20 mouse cellular contexts compared by ENCODE assay signal in the genomic region with DNA sequence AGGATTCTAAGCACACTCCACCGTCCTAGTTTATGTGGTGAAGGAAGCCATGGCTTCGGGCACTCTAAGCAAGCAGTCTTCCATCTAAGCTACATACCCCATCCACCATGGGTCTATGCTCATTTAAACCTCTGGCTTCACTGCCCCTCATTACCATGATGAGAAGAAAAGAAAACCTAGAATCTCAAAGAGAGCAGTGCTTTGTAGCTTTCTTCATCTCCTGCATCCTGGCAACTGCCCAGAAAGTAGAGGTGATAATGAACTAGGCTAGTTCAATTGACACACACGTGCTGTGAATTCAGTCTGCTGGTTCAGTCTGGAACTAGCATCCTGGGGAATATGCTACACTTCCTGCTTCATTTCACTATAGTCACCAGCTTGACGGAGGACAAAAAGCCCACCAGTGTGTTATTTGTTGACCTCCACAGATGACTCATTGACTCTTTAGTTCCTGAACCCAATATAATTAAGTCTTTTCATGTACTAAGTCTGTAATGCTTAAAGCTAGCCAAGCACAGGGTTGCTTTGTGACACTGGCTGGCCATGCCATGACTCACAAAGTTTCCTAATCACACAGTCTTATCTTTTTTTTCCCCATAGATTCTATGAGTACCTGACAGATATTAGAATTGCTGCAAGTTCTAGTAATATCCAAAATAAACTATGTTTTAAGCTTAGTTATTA.
DNase-seq lines count a peak whose midpoint lies in the region; ATAC-seq and TF ChIP-seq lines count a peak whose summit lies in the region.
"Had no signal": no experiment of that assay in that cellular context is flagged by ENCODE, and none has a peak within 500 bp of the region (broad histone marks: within the 10 kb centered on the region; RNA-seq: fewer than 3 reads in every experiment).

No protein-coding gene starts in this region.

- no peak overlapping the region for H3K9ac ChIP-seq in forebrain, embryonic 14.5 days (ENCODE audit: low read length)
- H3K9ac ChIP-seq in stomach, postnatal 0 days (ENCODE audit: low read length), result no peak overlapping the region
- H3K9ac ChIP-seq: embryonic facial prominence, embryonic 12.5 days; heart, embryonic 13.5 days; hindbrain, embryonic 12.5 days had no signal

- no peaks in the 10 kb centered on the region for H3K36me3 ChIP-seq in forebrain, embryonic 14.5 days (ENCODE audit: control insufficient read depth, insufficient read depth, low read length)
- H3K36me3 ChIP-seq in stomach, postnatal 0 days (ENCODE audit: control insufficient read depth, insufficient read depth, low read length), result peaks cover 3% of the 10 kb centered on the region
- H3K36me3 ChIP-seq: embryonic facial prominence, embryonic 12.5 days had no signal

- H3K4me1 ChIP-seq in forebrain, embryonic 14.5 days (ENCODE audit: control insufficient read depth, insufficient read depth, low read length), result no peaks in the 10 kb centered on the region
- H3K4me1 ChIP-seq in stomach, postnatal 0 days (replicated peaks; ENCODE audit: control insufficient read depth, insufficient read depth), result no peaks in the 10 kb centered on the region
- H3K4me1 ChIP-seq: hindbrain, embryonic 12.5 days had no signal

- TF ChIP-seq EP300 in stomach, postnatal 0 days (optimal IDR thresholded peaks at IDR 0.05), result no peak

- ATAC-seq in forebrain, embryonic 14.5 days, result peak; percentile 74
- peak; percentile 32; the same call in 1 of the 2 replicates for ATAC-seq in stomach, postnatal 0 days (ENCODE audit: low FRiP score, low TSS enrichment)
- ATAC-seq: CD4-positive, CD25-positive, alpha-beta regulatory T cell, adult 4 months; hindbrain, embryonic 16.5 days had no signal

- no peak overlapping the region for H3K4me3 ChIP-seq in forebrain, embryonic 14.5 days (ENCODE audit: low read depth, low read length)
- no peak overlapping the region for H3K4me3 ChIP-seq in stomach, postnatal 0 days (ENCODE audit: low read depth, low read length)
- H3K4me3 ChIP-seq: embryonic facial prominence, embryonic 12.5 days; heart, embryonic 13.5 days; hindbrain, embryonic 12.5 days had no signal

- H3K9me3 ChIP-seq in forebrain, embryonic 14.5 days (replicated peaks; ENCODE audit: control insufficient read depth, low read length), result no peaks in the 10 kb centered on the region
- no peaks in the 10 kb centered on the region for H3K9me3 ChIP-seq in stomach, postnatal 0 days (ENCODE audit: control insufficient read depth, low read length)
- H3K9me3 ChIP-seq: embryonic facial prominence, embryonic 12.5 days; G1E; heart, embryonic 13.5 days; hindbrain, embryonic 12.5 days had no signal

- DNase-seq in heart, adult 11 months, result peak; percentile 46
- no peak for DNase-seq in heart, adult 8-10 months (ENCODE audit: low spot score)
- peak; percentile 81 for DNase-seq in 416B (ENCODE audit: low read depth)
- peak; percentile 82 for DNase-seq in forebrain, embryonic 14.5 days (ENCODE audit: low spot score)
- no peak for DNase-seq in stomach, postnatal 0 days (ENCODE audit: low spot score)
- DNase-seq in urinary bladder, postnatal 4 days (ENCODE audit: low spot score in 2 of 2), result no peak
- DNase-seq in layer of hippocampus, adult 9-10 months (ENCODE audit: low spot score), result no peak
- DNase-seq: adrenal gland, postnatal 10 days; cerebellum, adult 11-12 months; cerebellum, adult 9-10 months; cerebellum, postnatal 25 days; gastrocnemius, postnatal 14 days; heart, postnatal 36 days; kidney, adult 11 months had no signal

- no peak overlapping the region for H3K27ac ChIP-seq in forebrain, embryonic 14.5 days (ENCODE audit: low read depth, low read length)
- H3K27ac ChIP-seq in stomach, postnatal 0 days (replicated peaks), result no peak overlapping the region
- H3K27ac ChIP-seq: embryonic facial prominence, embryonic 12.5 days; heart, embryonic 13.5 days; hindbrain, embryonic 12.5 days had no signal

- no peak overlapping the region for H3K4me2 ChIP-seq in forebrain, embryonic 14.5 days (ENCODE audit: low read length)
- H3K4me2 ChIP-seq in stomach, postnatal 0 days (replicated peaks; ENCODE audit: low read depth), result no peak overlapping the region
- H3K4me2 ChIP-seq: embryonic facial prominence, embryonic 12.5 days; heart, embryonic 13.5 days; hindbrain, embryonic 12.5 days had no signal

- no peaks in the 10 kb centered on the region for H3K27me3 ChIP-seq in forebrain, embryonic 14.5 days (replicated peaks; ENCODE audit: control insufficient read depth, insufficient read depth, low read length)
- no peaks in the 10 kb centered on the region for H3K27me3 ChIP-seq in stomach, postnatal 0 days (ENCODE audit: control insufficient read depth, insufficient read depth, low read length)
- H3K27me3 ChIP-seq: embryonic facial prominence, embryonic 12.5 days; heart, embryonic 13.5 days; hindbrain, embryonic 12.5 days had no signal

- WGBS in forebrain, embryonic 14.5 days, result 20% methylated on average over 4 of the region's 4 CpGs
- 62% methylated on average over 4 of the region's 4 CpGs for WGBS in stomach, postnatal 0 days

- TF ChIP-seq CTCF in stomach, postnatal 0 days (IDR thresholded peaks at IDR 0.05; ENCODE audit: low read depth), result no peak

Comparison
In these comparisons a context has a peak if more than half of its experiments do, and no peak if none do; other contexts are left out.
1. DNase-seq: peak in heart, adult 11 months (single experiment), 416B (single experiment) and forebrain, embryonic 14.5 days (single experiment); none in heart, adult 8-10 months (single experiment), stomach, postnatal 0 days (single experiment), urinary bladder, postnatal 4 days (0 of 2) and layer of hippocampus, adult 9-10 months (single experiment).